Mouse (Mus musculus): ENCODE measurements around the gene Dnm3. TPM values are rescaled to one million over a fixed set of nuclear protein-coding genes. Genes with fewer than 3 reads are reported as not detected.

Gene Dnm3
- polyA plus RNA-seq, 1 experiment from 2014 or later, result 1.1 TPM

- WGBS, result 60% methylated on average over 6 of the region's 6 CpGs
- H3K27me3 ChIP-seq (replicated peaks), result no peaks in the 10 kb centered on the region
- H3K27ac ChIP-seq (ENCODE audit: poor library complexity, severe bottlenecking), result peak overlapping the region; percentile 92
- H3K9me3 ChIP-seq (replicated peaks), result no peaks in the 10 kb centered on the region
- no peaks in the 10 kb centered on the region for H3K36me3 ChIP-seq
- no peak overlapping the region for H3K4me3 ChIP-seq
- H3K4me1 ChIP-seq (replicated peaks), result peaks cover 46% of the 10 kb centered on the region
- no peak for ATAC-seq (ENCODE audit: insufficient number of reproducible peaks, low FRiP score)
- no peak overlapping the region for H3K4me2 ChIP-seq
- H3K9ac ChIP-seq, result no peak overlapping the region
These were observed 440.6 kb downstream of the Dnm3 start for GRCm38 (mm10) chr1:162037185-162037765.

GRCm38 (mm10) chr1:162036461-162036835, 441.4 kb downstream of the Dnm3 start:
- H3K4me1 ChIP-seq (replicated peaks), result peaks cover 44% of the 10 kb centered on the region
- no peaks in the 10 kb centered on the region for H3K9me3 ChIP-seq (replicated peaks)
- no peak overlapping the region for H3K4me3 ChIP-seq
- H3K27me3 ChIP-seq (replicated peaks), result no peaks in the 10 kb centered on the region
- 42% methylated on average over 5 of the region's 5 CpGs for WGBS
- H3K4me2 ChIP-seq, result no peak overlapping the region
- no peak for ATAC-seq (ENCODE audit: insufficient number of reproducible peaks, low FRiP score)
- H3K36me3 ChIP-seq, result no peaks in the 10 kb centered on the region
- peak overlapping the region; percentile 78 for H3K27ac ChIP-seq (ENCODE audit: poor library complexity, severe bottlenecking)
- H3K9ac ChIP-seq, result no peak overlapping the region

- no peak overlapping the region for H3K9ac ChIP-seq
- no peaks in the 10 kb centered on the region for H3K27me3 ChIP-seq (replicated peaks)
- no peaks in the 10 kb centered on the region for H3K9me3 ChIP-seq (replicated peaks)
- no peaks in the 10 kb centered on the region for H3K36me3 ChIP-seq
- no peak overlapping the region for H3K4me3 ChIP-seq
- H3K4me1 ChIP-seq (replicated peaks), result peaks cover 39% of the 10 kb centered on the region
- no peak for ATAC-seq (ENCODE audit: insufficient number of reproducible peaks, low FRiP score)
- H3K4me2 ChIP-seq, result no peak overlapping the region
- 80% methylated on average over 6 of the region's 6 CpGs for WGBS
- peak overlapping the region; percentile 78 for H3K27ac ChIP-seq (ENCODE audit: poor library complexity, severe bottlenecking)
These were observed 441.9 kb downstream of the Dnm3 start for GRCm38 (mm10) chr1:162035800-162036460.

GRCm38 (mm10) chr1:162023681-162024270, 454.1 kb downstream of the Dnm3 start:
- 69% methylated on average over 8 of the region's 8 CpGs for WGBS
- Histone ChIP-seq H3K4me1 (replicated peaks) (peaks cover 8% of the 10 kb centered on the region; the same call in 1 of the 2 replicates), H3K27ac (ENCODE audit: poor library complexity, severe bottlenecking) (no peak overlapping the region)

GRCm38 (mm10) chr1:162020766-162021165, 457.1 kb downstream of the Dnm3 start:
- no peak overlapping the region for H3K4me3 ChIP-seq
- H3K36me3 ChIP-seq, result no peaks in the 10 kb centered on the region
- ATAC-seq (ENCODE audit: insufficient number of reproducible peaks, low FRiP score), result no peak
- no peaks in the 10 kb centered on the region for H3K9me3 ChIP-seq (replicated peaks)
- no peaks in the 10 kb centered on the region for H3K27me3 ChIP-seq (replicated peaks)
- WGBS, result 77% methylated on average over 4 of the region's 4 CpGs
- H3K4me2 ChIP-seq, result no peak overlapping the region
- 0 out of 2 replicates have a peak overlapping the region, but pooled peaks have one; percentile 6 for H3K27ac ChIP-seq (ENCODE audit: poor library complexity, severe bottlenecking)
- H3K4me1 ChIP-seq (replicated peaks), result peaks cover 22% of the 10 kb centered on the region
- no peak overlapping the region for H3K9ac ChIP-seq

More at GRCm38 (mm10) chr1:162023681-162024270, 454.1 kb downstream of the Dnm3 start:
- H3K27me3 ChIP-seq (replicated peaks), result no peaks in the 10 kb centered on the region
- H3K36me3 ChIP-seq, result no peaks in the 10 kb centered on the region
- H3K4me3 ChIP-seq, result no peak overlapping the region
- H3K9me3 ChIP-seq (replicated peaks), result no peaks in the 10 kb centered on the region
- no peak overlapping the region for H3K4me2 ChIP-seq
- no peak overlapping the region for H3K9ac ChIP-seq
- no peak for ATAC-seq (ENCODE audit: insufficient number of reproducible peaks, low FRiP score)

GRCm38 (mm10) chr1:162020303-162020731, 457.5 kb downstream of the Dnm3 start:
- Histone ChIP-seq H3K27ac (ENCODE audit: poor library complexity, severe bottlenecking) (no peak overlapping the region), H3K4me3 (no peak overlapping the region), H3K36me3 (no peaks in the 10 kb centered on the region), H3K9ac (no peak overlapping the region), H3K4me1 (replicated peaks) (peaks cover 25% of the 10 kb centered on the region), H3K4me2 (no peak overlapping the region), H3K9me3 (replicated peaks) (no peaks in the 10 kb centered on the region), H3K27me3 (replicated peaks) (no peaks in the 10 kb centered on the region)
- WGBS, result 69% methylated on average over 7 of the region's 7 CpGs
- no peak; the same call in 1 of the 2 replicates for ATAC-seq (ENCODE audit: insufficient number of reproducible peaks, low FRiP score)

GRCm38 (mm10) chr1:162018601-162018977, 459.2 kb downstream of the Dnm3 start:
- H3K27ac ChIP-seq (ENCODE audit: poor library complexity, severe bottlenecking), result peak overlapping the region; percentile 82
- no peak overlapping the region for H3K4me2 ChIP-seq
- no peaks in the 10 kb centered on the region for H3K36me3 ChIP-seq
- H3K9me3 ChIP-seq (replicated peaks), result no peaks in the 10 kb centered on the region
- peaks cover 34% of the 10 kb centered on the region for H3K4me1 ChIP-seq (replicated peaks)
- no peaks in the 10 kb centered on the region for H3K27me3 ChIP-seq (replicated peaks)
- 63% methylated on average over 6 of the region's 6 CpGs for WGBS
- no peak overlapping the region for H3K4me3 ChIP-seq
- no peak overlapping the region for H3K9ac ChIP-seq
- no peak for ATAC-seq (ENCODE audit: insufficient number of reproducible peaks, low FRiP score)

- H3K4me3 ChIP-seq, result no peak overlapping the region
- no peaks in the 10 kb centered on the region for H3K27me3 ChIP-seq (replicated peaks)
- H3K4me1 ChIP-seq (replicated peaks), result peaks cover 39% of the 10 kb centered on the region
- peak overlapping the region; percentile 82 for H3K27ac ChIP-seq (ENCODE audit: poor library complexity, severe bottlenecking)
- no peak overlapping the region for H3K4me2 ChIP-seq
- 55% methylated on average over 13 of the region's 13 CpGs for WGBS
- H3K9ac ChIP-seq, result no peak overlapping the region
- H3K9me3 ChIP-seq (replicated peaks), result no peaks in the 10 kb centered on the region
- H3K36me3 ChIP-seq, result no peaks in the 10 kb centered on the region
- ATAC-seq (ENCODE audit: insufficient number of reproducible peaks, low FRiP score), result 0 out of 2 replicates have a peak, but pooled peaks have one; percentile 42
These were observed 459.7 kb downstream of the Dnm3 start for GRCm38 (mm10) chr1:162017975-162018600.

- H3K36me3 ChIP-seq, result no peaks in the 10 kb centered on the region
- no peak overlapping the region for H3K4me3 ChIP-seq
- WGBS, result 51% methylated on average over 7 of the region's 7 CpGs
- ATAC-seq (ENCODE audit: insufficient number of reproducible peaks, low FRiP score), result no peak
- no peaks in the 10 kb centered on the region for H3K27me3 ChIP-seq (replicated peaks)
- peaks cover 39% of the 10 kb centered on the region for H3K4me1 ChIP-seq (replicated peaks)
- H3K27ac ChIP-seq (ENCODE audit: poor library complexity, severe bottlenecking), result peak overlapping the region; percentile 78
- no peaks in the 10 kb centered on the region for H3K9me3 ChIP-seq (replicated peaks)
- no peak overlapping the region for H3K9ac ChIP-seq
- no peak overlapping the region for H3K4me2 ChIP-seq
These were observed 460.9 kb downstream of the Dnm3 start for GRCm38 (mm10) chr1:162016982-162017381.

GRCm38 (mm10) chr1:162015247-162015862, 462.5 kb downstream of the Dnm3 start:
- H3K9ac ChIP-seq, result no peak overlapping the region
- H3K27me3 ChIP-seq (replicated peaks), result no peaks in the 10 kb centered on the region
- no peak overlapping the region for H3K4me3 ChIP-seq
- H3K4me2 ChIP-seq, result no peak overlapping the region
- H3K27ac ChIP-seq (ENCODE audit: poor library complexity, severe bottlenecking), result peak overlapping the region; percentile 52; the same call in 1 of the 2 replicates
- H3K36me3 ChIP-seq, result no peaks in the 10 kb centered on the region
- H3K9me3 ChIP-seq (replicated peaks), result no peaks in the 10 kb centered on the region
- peaks cover 40% of the 10 kb centered on the region for H3K4me1 ChIP-seq (replicated peaks)
- ATAC-seq (ENCODE audit: insufficient number of reproducible peaks, low FRiP score), result no peak
- WGBS, result 58% methylated on average over 8 of the region's 8 CpGs

- no peak for ATAC-seq (ENCODE audit: insufficient number of reproducible peaks, low FRiP score)
- WGBS, result 12% methylated on average over 4 of the region's 4 CpGs
- no peaks in the 10 kb centered on the region for H3K9me3 ChIP-seq (replicated peaks)
- no peak overlapping the region for H3K4me3 ChIP-seq
- H3K27ac ChIP-seq (ENCODE audit: poor library complexity, severe bottlenecking), result 0 out of 2 replicates have a peak overlapping the region, but pooled peaks have one; percentile 14
- no peaks in the 10 kb centered on the region for H3K27me3 ChIP-seq (replicated peaks)
- H3K9ac ChIP-seq, result no peak overlapping the region
- no peak overlapping the region for H3K4me2 ChIP-seq
- H3K4me1 ChIP-seq (replicated peaks), result peaks cover 48% of the 10 kb centered on the region
- no peaks in the 10 kb centered on the region for H3K36me3 ChIP-seq
These were observed 464.3 kb downstream of the Dnm3 start for GRCm38 (mm10) chr1:162013561-162013960.

Measured in heart, embryonic 12.5 days (tissue).